Mouse (Mus musculus) urinary bladder, postnatal 4 days (tissue): Measurements from ENCODE around the gene Olfr510.
"Not testable (repeated sequence)": the region's sequence is repeated elsewhere in the genome, so short reads cannot be mapped to it uniquely, and the experiment has no call there.

Source experiments
- DNase-seq, 2 experiments: peaks; one replicate each; pipeline ENCODE4 v3.0.0; 2021 to 2022; ENCODE audit warnings: low spot score in 2 of 2

Gene Olfr510

GRCm38 (mm10) chr7:108666118-108666517, at the start of gene Olfr510:
Olfr510 (plus strand) TSS chr7:108666418.
- no peak for DNase-seq

- not testable (repeated sequence) for DNase-seq
These were observed 49.4 kb upstream of the Olfr510 start for GRCm38 (mm10) chr7:108616781-108617180.

DNA sequence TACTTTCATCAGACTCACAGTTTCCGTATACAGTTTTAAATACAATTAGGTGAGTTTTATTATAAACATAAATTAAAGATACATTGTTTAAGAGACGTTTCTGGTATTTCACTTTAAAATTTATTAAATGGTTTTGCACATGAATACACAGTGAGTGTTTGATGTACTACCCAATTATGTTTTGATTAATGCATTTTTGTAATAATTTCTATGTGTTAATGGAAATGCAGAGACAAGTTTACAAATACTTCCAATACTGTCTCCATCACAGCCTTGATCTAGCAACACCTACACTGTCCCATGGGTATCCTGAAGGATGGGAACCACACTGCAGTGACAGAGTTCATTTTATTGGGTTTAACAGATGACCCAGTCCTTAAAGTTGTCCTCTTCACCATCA, 44.7 kb upstream of the Olfr510 start, which contains the start of gene Olfr507:
Gene Olfr507, plus strand, starts transcription at position 301 of the 400 bp plus-strand sequence.
- no peak for DNase-seq

DNA sequence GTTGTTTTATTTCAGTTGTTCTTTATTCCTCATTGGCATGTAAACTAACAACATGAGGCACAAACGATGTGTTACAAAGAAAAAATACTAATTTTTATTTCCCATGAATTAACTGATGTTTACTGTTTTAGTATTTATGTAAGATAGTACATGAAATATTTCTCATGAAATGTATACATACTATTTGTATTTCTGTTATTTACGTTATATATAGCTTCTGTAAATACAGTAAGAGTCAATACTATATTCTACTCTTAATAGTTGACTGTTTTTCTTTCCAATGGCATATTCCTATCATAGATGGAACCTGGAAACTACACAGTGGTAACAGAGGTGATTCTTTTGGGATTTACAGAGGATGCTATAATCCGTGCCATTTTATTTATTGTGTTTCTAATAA, 36.5 kb upstream of the Olfr510 start, which contains the start of gene Olfr508:
Gene Olfr508, plus strand, starts transcription at position 301 of the 400 bp plus-strand sequence.
- DNase-seq, result no peak

DNA sequence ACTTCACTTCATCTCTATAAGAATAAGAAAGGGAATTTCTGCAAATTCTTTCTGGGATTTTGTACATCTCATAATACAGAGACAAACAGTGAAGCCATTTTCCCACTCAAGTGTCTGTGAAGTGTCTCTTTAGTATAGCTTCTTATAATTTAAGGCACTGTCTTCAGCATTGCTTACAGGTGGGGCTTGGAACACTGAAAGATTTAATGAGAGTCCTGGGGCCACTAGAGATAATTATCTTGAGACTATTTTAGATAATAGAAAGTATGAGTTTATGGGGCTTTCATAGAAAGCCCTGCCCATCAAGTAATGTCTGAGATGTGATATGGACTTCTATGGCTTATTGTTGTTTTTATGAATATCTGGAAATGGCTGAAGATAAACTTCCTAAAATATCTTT, 14.4 kb upstream of the Olfr510 start, which contains the start of gene Olfr509:
Gene Olfr509, minus strand, starts transcription at position 101 of the 400 bp plus-strand sequence.
- no peak for DNase-seq

DNA sequence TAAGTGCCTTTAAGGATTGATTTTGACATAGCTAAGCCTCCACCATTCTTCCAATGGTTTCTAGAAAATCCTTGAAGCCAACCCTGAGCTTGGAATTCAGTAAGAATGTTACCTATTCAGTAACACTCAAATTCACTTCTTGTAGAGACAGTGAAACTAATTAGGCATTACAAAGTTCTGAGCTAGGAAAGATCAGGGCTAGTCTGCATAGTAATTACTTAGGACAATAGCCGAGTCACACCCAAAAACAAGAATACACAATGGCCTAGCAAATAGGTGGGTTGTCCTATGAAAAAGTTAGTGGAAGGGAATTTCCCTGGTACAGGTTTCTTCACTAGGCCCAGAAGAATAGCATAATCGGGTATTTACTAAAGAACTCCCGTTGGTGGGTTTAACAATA, 3.8 kb upstream of the Olfr510 start:
- DNase-seq, result no peak

DNA sequence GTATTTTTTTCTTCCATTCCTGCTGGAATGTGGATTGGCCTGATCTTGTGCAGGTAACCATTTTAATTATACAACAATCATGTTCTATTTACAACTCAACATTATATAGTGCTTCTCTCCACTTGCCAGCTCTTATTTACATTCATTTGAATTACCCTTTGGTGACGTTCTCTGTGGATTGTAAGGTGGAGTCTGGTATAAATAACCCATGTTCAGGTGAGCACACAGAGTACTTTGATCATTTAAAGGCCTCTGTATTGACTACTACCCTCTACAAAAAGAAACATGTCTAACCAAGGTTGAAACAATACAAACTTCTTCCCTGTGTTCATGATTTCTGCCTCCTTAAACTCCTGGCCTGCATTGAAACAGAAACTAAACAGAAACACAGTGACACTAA, 4.8 kb downstream of the Olfr510 start:
- DNase-seq, result no peak

DNA sequence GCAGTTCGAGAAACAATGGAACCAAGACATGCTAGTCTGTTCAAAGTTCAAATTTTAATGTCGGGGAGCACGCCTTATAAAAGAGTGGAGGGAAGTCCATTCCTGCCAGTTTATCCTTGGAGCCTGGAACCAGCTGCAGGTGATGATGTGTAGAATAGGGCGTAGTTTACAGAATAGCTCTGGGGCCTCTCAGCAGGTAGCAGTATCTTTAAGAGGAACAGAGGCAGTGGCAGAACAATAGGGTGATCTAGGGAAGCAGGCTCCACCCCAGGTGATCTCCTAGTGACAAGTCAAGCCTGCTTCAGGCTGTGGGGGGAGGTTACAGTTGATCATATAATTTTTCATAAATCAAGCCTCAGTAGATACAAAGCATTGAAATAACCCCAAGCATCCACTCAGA, 12.7 kb downstream of the Olfr510 start:
- no peak for DNase-seq

GRCm38 (mm10) chr7:108713020-108713419, 46.8 kb downstream of the Olfr510 start, which contains the start of gene Olfr512:
Olfr512 (plus strand) TSS chr7:108713320.
- DNase-seq, result no peak
